Mouse (Mus musculus) ovary, adult 18-20 months (tissue): ENCODE data around the gene Eml2.
A peak's percentile ranks its signal among the peaks of the same experiment; 100 is the strongest.

ENCODE experiments used
- DNase-seq: peaks from one replicate; pipeline ENCODE4 v3.0.0; 2022; ENCODE audit warnings: low spot score, mixed read lengths

Eml2 gene

DNA sequence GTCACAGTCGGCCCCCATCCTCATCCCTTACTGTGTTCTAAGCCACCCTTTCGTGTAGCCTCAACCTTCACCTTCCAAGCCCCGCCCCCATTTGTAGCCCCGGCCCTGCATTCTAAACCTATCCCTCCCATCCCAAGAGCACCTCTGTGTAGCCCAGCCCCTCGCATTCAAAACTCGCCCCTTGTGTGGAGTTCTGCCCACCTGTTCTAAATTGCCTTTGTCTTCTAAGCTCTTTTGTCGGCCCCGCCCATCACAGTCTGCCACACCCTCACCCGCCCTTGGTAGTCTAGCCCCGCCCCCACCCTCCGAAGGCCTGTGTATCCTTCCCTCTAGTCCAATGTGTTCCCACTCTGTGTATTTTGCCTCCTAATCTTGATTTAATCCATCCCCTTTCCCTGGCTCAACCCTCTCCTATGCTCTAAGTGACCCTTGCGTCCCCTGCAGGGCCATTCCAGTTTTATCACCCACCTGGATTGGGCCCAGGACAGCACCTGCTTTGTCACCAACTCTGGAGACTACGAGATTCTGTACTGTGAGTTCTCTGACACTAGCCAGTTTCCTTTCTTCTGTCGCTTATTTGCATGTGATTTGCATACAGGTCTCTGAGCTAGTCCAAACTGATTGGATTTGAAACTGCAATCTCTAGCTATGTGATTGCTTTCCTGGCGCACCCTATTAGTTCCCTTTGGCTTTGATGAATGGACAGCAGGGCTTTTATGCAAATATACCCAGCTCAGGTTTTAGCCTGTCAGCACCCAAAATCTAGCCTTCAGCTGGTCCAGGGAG lies 26.0 kb downstream of the Eml2 start:
- no peak for DNase-seq

DNA sequence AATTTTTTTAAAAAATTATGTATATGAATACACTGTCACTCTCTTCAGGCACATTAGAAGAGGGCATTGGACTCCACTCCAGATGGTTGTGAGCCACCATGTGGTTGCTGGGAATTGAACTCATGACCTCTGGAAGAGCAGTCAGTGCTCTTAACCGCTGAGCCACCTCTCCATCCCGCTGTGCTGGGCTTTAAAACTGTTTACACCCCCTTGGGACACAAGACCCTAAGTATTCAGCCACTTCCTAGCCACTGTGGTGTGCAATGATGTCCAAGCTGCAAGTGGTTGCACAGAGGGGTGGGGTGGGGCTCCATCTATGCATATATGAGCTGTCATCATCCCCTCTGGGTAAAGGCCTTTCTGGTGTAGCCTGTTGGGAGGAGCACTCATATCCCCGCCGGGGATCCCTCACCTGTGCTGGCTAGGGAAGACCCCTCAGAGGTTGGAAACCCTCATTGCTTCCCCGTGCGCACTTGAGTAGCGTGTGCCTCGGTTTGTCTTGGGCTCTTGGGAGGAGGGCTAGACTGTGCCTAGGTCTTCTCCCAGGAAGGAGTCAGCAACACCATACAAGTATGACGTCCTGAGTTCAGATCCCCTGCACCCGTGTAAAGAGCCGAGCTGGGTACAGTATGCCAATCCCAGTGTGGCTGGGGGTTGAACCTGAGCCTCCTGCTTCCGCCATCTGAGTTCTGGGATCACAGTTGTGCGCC lies 32.1 kb downstream of the Eml2 start:
- DNase-seq: no peak

DNA sequence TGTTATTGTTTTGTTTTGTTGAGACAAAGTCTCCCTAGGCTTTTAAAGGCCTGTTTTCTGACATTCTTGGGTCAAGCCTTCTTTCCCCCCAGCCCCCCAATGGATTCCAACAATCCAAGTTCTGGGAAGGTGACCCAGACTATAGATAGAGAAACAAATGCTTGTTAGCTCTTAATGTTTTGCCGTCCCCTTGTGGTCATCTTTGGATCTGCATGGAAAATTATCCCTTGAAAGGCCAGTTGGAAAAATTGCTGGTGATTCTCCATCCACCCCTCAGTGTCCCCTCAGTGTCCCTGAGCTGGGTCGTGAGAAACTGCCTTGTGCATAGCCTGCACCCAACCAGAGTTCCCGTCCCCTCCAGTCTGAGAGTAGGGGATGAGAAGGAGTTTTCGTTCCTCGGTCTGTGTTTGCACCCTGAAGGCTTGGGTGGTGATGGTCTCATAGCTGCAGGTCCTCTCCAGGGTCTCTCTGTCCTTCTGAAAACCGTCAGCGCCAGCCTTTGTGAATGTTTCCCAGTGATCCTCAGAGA lies 32.8 kb downstream of the Eml2 start:
- no peak for DNase-seq

DNA sequence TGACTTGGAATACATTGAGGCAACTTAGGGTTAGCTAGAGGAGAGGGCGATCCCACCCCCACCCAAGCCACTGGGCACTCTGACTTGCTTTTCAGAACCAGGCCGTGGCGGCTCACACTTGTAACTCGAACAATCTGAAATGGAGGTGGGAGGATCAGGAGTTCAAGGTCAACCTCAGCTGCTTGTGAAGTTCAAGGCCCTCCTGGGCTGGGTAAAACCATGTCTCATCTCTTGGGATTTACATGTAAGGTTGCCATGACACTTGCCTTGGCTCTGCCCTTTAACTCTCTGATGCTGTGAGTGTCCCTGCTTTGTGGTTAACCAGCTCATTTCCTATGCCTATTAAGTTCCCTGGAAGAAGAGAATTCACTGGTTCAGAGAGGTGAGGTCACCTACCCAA lies 33.3 kb downstream of the Eml2 start:
- no peak for DNase-seq

DNA sequence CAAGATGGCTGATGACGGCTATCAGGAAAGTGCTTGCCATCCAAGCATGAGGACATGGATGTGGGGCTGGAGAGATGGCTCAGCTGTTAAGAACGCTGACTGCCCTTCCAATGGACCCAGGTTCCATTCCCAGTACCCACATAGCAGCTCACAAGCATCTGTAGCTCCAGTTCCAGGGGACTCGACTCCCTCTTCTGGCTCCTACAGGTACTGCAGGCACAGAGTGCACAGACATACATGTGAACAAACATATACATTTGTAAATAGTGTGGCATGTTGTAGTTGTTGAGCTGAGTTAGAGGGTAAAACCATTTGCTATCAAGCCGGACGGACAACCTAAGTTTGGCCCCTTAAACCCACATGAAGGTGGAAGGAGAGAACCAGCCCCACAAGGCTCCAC lies 33.8 kb downstream of the Eml2 start:
- DNase-seq: no peak

DNA sequence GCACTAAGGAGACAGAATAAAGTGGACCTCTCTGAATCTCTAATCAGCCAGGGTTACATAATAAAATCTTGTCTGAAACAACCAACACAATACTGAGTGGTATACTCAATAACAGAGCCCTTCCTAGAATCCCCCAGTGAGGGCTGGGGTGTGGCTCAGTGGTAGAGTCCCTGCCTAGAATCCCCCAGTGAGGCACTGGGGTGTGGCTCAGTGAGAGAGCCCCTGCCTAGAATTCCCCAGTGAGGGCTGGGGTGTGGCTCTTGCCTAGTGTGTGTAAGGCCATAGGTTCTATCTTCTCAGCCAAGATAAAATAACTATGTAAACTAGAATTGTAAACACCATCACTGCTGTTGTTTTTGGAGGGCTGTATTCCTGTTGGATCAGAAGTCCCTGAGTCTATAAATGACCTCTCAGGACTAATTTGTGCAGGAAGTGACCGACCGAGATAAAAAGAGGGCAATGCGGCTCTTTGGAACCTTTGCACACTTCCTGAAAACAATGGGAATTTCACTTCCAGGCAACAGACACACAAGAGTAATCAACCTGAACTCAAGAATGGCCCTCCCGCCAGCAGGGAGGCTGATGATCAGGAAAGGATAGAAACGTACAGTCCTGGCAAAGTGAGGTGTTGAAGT lies 34.9 kb downstream of the Eml2 start:
- DNase-seq: no peak

DNA sequence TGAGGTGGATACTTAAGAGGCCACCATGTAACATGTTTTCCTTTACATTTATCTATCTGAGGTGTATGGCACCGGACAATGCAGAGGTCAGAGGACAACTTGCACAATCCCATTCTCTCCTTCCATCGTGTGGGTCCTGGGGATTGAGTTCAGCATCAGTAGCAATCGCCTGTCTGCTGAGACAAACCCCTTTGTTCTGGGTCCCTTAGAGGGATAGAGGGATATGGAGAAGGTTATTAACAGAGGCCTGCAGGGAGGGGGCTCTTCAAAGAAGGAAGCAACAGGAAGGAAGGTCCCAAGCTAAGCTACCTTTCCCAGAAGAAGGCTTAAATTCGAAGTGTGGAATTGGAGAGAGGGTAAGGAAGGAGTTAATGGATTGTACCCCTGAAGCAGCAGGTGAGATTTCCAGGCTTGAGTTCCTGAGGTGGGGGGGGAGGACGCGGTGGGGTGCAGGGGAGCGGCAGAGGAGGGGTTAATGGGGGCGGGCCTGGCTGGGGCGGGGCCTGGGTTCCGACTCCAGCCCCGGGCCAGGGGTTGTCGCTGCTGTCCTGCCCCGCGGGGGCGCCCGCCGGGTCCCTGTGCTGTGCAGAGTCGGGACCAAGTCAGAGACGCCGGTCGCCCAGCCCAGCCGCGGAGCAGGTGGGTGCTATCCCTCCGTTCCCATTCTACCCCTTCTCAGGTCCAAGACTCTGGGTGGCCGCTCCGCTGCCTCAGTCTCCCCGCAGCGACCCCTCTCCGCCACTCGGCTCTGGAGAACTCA lies 36.0 kb downstream of the Eml2 start, which contains the start of gene Gpr4:
Gpr4 (plus strand) TSS at position 543 of the 760 bp plus-strand sequence.
- DNase-seq: no peak

DNA sequence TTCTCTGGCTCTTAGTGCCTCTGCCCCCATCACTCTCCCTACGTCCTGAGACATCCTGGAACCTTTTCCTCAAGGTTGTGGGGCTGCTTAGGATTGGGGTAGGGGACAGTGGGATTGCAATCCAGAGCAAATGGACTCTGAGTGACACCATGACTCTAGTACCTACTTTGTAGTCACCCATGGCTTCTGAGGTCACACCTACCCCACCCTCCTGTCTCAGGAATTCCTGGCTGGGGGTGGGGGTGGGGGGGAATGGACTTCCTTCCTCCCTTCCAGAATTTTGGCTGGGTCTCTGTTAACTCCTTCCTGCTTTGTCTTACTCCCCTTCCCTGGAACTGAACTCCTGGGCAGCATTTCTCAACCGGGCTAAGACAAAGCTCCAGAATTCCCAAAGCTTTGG lies 37.2 kb downstream of the Eml2 start:
- no peak for DNase-seq

DNA sequence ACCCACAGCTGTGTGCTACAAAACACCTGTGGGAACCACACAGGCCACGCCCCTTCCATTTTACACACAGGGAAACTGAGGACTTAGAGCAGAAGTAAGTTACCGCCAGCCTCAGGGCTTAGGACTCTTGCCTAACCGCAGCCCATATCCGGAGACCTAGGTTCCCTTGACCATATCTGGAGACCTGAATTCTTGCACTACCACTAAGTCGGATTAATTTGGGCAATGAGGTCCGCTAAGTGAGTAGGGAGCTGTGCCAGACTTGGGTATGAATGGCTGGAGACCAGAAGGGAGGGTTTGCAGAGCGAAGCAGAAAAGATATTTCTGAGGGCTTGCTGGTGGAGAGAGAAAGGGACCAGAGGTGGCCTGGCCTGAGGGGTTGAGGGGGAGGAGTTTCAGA lies 38.1 kb downstream of the Eml2 start:
- DNase-seq: no peak

DNA sequence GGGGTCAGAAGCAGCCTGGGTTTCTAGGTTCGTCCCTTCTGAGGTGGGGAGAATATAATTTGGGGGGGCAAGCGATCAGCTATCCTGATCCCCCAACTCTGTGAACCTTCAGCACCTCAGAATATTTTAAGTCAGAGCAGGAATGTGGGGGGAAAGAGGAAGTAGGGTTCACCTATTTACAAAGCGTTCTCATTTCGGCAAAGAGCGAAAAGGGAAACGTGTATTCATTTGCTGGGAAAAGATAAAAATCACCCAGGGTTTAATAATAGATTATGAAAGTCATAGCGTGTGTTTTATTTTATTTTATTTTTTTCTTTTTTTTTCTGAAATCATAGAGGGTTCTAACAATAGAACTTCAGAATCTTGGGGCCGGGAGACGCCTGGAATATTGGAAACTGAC lies 38.7 kb downstream of the Eml2 start:
- no peak for DNase-seq

DNA sequence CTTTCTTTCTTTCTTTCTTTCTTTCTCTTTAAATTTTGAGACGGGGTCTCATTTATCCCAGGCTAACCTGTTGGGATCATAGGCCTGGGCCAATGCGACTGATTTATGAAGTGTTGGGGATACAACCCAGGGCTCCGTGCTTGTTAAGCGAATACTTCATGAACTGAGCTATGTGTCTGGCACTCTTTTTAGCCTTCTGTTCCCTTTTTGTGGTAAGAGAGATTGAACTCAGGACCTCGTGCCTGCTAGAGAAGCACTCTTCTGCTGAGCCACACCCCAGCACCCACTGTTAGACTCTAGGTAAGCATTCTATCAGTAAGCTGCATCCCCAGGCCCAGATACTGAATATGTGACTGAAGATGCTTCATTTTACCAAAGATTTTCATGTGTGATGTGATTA lies 41.3 kb downstream of the Eml2 start:
- no peak for DNase-seq

DNA sequence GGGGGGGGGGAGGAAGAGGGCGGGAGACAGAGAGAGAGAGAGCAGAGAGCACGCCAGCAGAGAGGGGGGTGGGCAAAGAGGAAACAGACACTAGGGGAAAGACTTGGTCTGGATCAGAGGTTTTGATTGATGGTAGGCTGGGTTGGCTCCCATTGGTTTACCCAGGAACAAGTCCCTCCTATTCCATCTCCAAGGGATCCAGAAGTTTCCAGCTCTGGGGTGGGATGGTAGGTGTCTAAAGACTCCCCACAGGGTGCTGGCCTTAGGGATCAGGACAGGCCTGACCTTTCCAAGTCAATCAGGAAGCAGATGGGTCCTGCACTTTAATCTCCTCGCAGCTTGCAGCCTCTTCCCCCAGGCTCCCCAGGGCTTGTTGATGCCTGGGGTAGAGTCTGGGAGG lies 41.7 kb downstream of the Eml2 start:
- no peak for DNase-seq

DNA sequence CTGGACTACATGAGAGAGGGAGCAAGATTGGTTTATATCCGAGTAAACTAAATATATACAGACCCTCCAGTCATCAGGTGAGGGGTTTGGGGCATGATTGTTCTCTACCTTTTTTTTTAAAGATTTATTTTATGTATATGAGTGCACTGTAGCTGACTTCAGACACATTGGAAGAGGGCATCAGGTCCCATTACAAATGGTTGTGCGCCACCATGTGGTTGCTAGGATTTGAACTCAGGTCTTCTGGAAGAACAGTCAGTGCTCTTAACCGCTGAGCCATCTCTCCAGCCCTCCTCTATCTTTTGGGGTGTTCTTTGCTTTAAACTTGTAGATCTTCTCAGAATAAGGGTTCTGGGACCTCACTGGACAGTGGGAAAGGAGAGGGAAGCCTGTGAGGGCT lies 43.8 kb downstream of the Eml2 start:
- no peak for DNase-seq

DNA sequence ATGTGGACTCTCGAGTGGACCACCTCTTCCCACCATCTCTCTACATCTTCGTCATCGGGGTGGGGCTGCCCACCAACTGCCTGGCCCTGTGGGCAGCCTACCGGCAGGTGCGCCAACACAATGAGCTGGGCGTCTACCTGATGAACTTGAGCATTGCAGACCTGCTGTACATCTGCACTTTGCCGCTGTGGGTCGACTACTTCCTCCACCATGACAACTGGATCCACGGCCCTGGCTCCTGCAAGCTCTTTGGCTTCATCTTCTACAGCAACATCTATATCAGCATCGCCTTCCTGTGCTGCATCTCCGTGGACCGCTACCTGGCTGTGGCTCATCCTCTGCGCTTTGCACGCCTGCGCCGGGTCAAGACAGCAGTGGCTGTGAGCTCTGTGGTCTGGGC lies 46.0 kb downstream of the Eml2 start:
- no peak for DNase-seq

DNA sequence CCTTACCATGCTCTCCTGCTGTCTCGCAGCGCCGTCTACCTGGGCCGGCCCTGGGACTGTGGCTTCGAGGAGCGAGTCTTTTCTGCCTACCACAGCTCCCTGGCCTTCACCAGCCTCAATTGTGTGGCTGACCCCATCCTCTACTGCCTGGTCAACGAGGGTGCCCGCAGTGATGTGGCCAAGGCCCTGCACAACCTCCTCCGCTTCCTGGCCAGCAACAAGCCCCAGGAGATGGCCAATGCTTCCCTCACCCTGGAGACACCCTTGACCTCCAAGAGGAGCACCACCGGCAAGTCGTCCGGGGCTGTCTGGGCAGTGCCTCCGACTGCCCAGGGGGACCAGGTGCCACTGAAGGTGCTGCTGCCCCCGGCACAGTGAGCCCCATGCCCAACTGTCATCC lies 46.7 kb downstream of the Eml2 start:
- no peak for DNase-seq

DNA sequence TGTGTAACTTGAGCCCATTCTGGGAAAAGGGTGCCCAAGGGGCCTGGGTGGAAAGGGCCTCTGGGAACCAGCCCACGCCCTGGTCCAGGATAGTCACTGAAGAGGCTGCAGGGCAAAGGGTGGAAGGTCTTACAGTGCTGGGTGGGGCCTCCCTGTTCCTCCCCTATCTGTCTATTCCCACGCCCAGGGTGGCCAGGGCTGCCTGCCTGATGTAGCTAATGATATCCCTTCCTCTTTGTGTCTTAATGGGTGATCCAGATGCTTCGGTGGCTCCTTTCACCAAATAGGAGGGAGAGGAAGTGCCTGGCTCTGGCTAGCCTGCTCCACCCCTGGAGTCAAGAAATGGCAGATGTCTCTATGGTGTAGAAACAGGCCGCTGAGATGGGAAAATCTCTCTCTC lies 48.7 kb downstream of the Eml2 start:
- no peak for DNase-seq

DNA sequence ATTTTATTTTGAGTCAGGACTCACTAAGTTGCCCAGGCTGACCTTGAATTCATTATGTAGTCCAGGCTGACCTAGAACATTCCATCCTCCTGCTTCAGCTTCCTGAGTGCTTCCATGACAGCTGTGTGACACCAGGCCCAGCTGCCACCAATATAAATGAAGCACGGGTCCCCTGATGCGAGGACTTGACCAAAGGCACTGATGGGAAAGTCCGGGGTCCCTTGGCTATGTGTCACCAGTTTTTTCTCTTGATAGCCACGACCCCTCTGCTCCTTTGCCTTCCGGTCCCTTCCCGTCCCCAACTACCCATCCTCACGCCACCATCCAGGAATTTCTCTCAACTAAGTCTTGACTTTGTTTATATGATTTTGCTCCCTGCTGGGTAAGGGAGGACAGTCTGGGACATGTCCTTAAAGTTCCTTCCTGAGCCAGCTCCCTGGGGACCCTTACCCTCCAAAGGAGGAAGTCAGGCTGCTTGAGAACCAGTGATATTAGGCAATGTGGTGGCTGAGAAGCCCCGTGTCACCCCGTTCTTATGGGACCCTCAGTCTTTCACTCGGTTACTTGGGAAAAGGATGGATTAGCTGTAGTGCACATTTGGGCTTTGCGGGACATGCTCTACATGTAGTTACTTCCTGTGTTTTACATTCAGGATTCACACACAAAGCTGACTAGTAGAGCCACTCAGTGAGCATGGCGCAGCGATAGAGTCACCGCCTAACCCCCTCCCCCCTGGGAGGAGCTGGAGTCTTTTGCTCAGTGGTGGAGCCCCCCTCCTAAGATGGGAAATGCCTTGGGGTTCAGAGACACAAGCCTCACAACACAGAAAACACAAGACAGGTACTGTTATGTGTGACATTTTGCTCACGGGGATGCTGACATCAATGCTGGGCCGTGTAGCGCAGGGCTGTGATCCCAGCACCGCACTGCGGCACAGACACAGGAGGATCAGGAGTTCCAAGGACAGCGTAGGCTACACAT lies 50.9 kb downstream of the Eml2 start:
- DNase-seq: no peak

DNA sequence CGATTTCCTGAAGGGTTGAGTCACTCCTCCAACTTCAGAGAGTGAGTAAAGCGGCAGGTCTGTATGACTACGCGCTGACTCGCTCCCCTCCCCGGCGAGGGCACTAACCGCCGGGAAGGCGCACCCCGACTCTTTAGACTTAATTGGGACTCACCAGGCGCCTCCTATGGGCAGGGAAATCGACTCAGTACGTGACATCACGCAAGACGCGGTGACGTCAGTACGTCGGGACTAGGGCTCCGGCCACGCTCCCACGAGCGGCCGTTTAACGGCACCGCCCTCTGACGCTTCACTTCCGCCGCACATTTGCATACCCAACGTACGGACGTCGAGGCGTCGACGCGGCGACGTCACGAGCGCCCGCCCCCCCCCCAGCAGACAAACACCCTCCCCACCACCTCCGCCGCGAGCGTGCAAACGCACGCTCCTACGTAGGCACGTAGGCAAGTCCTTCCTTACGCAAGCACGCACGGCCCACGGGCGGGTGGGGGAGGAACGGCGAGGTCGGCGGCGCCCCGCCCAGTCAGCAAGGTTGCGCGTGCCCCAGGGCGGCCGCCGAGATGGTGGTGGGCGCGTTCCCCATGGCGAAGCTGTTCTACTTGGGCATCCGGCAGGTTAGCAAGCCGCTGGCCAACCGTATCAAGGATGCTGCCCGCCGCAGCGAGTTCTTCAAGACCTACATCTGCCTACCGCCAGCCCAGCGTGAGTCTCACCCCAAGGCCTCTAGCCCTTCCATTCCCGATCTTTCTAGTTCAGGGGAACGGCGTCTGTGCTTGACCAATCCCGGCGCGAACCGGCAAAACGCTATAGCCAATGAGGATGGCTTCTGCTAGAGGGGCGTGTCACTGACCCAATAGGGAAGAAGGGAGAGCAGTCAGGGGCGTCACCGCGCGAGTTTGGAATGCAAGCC lies 51.9 kb downstream of the Eml2 start, which contains the start of gene Opa3:
Opa3 (plus strand) TSS at position 452 of the 910 bp plus-strand sequence.
- peak; percentile 99 for DNase-seq

DNA sequence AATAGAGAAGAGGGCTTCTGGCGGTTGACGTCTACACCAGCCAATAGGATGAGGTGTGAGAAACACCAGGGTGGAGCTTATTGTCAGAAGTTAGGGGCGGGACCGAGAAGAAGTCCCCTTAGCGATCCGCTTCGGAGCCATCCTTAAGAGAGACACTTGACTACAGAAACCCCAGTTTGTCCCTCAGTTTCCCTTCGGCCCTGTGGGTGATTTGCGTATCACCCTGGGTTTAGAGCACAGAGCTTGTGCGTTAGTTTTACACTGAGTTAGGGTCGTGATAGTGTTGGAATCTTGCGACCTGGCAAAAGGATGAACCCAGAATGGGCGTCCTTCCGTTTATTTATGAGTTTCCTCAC lies 52.5 kb downstream of the Eml2 start:
- DNase-seq: no peak

DNA sequence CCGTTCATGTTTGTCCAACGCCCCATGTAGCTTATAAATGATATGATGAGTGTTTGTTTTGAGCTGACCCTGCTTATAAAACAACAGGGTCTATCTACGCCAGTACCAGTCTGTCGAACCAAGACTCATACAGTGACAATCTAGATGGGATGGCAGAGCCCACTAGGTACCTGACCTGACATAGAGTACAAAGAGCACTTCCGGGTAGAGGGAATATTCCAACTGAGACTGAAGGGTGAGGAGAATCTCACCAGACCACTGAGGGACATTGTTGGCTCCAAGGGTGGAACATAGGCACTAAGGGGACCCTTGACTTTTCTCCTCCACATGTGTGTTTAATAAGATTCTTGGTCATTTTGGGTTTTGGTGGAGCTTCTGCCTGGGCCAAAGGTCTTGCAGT lies 53.2 kb downstream of the Eml2 start:
- no peak for DNase-seq
